Mouse (Mus musculus) kidney, postnatal 25 days (tissue): ENCODE measurements around the gene Sox10.

ENCODE experiments used
- DNase-seq, 2 experiments: peaks; one replicate each; pipeline ENCODE4 v3.0.0; 2021; ENCODE audit warnings: mixed read lengths in 2 of 2

Sox10 gene

DNA sequence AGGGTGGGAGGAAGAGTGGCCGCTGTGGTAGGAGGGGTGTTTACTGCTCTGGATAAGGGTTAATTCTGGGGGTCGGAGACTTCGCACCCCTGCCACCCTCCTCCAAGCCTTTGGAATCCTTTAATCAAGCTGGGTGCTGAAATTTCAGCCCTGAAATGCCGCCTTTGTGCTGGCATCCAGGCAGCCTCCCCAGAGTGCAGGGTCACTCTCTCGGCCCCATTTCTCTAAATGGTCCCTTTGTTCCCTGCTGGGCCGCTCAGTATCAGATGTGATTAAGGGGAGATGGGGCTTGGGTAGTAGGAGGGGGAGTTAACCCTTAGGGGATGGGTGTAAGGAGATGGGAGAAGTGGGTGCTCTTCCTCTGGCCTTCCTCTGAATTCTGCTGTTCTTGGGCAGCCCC, 12.3 kb downstream of the Sox10 start:
- no peak for DNase-seq

DNA sequence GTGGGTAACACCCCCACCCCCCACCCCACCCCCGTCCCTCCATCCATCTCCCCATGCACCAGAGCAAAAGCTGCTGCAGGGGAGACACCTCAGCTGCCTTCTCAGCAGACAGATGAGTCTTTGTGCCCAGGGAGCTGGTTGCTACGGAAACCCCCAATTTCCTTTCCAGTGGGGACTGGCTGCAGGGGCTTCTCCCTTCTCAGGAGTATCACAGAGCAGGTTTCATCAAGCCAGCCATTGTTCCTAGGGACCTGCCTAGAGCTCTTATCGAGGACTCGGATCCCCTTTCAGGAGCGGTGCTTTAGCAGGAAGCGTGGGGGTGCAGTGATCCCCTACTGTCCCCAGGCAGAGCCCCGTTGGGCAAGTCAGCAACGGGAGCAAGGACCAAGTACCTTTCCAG, 13.2 kb downstream of the Sox10 start:
- DNase-seq: no peak

DNA sequence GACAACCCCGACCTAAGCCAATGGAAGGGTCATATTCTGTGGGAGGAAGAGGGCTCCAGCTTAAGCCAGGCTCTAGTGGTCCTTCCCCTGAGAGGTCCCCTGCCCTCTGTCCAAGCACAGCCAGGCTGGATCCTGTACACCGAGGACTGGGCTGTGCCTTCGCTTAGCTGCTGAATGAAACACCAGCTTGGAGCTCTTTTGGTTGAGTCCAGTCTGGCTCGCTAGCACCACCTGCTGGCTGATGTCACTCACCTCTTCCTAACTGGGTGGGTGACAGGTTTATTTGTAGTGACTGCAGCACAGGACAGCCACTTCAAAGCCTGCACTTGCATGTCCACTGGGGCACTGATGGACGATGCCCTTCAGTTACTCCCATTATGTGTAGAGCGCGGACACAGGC, 16.5 kb downstream of the Sox10 start:
- DNase-seq: peak; percentile 87 to 90

DNA sequence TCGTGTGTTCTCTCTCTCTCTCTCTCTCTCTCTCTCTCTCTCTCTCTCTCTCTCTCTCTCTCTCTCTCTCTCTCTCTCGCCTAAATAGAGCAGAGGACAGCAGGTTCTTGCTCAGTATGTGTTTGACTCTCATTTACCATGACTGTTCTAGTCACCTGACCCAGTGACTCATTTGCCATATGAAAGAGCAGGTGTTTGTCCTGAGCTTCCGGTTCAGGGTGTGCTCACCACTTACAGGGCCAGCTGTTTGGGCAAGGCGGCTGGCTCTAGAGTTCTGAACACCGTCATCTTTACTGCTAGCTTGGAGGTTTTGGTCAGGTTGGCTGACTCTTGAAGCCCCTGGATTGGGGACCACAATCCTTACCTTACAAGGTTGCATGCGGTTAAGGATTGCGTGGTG, 19.5 kb downstream of the Sox10 start:
- DNase-seq: no peak

DNA sequence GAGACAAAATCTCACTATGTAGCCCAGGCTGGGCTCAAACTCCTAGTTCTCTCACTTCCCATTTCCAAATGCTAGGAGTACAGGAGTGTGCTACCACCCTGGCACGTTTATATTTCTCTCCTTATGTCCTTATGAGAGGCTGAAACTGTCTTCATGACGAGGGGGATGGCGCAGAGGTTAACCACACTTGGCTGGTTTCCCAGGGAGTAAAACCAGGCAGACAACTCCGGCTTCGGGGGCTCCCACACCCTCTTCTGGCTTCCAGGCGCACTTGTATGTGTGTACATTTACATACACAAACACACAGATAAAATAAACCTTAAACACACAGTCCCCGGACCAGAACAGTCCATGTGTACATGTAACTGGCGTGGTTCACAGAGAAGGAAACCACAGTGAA, 21.0 kb downstream of the Sox10 start:
- no peak for DNase-seq

DNA sequence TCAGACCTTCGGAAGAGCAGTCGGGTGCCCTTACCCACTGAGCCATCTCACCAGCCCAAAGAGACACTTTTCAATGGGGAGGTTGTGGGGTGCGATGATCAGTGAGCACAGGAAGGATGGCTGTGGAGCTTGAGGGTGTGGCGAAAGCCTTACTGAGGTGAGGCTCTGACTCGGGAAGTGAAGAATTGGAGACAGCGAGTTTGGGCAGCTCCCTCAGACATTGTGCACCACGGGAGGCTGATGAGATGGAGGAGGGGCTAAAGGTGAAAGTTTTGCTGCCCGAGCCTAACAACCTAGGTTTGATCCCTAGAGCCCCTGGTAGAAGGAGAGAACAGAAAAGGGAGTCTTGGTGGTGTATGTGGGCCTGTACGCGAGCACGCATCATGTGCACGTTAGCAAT, 21.7 kb downstream of the Sox10 start:
- no peak for DNase-seq

DNA sequence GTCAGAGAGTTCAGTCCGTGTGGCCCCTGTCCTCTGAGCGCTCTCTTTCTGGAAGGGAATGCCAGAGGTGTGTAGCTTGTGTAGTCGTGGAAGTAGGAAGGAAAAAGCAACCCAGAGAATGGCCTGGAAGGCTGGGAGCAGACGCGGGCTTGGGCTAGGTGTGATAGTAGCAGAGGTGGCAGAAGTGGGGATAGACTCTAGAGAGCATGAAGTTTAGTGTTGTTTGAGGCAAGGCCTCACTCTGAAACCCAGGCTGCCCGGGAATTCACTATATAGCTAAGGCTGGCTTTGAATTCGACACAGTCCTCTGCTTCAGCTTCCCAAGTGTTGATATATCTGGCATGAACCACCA, 23.5 kb downstream of the Sox10 start:
- DNase-seq: no peak

DNA sequence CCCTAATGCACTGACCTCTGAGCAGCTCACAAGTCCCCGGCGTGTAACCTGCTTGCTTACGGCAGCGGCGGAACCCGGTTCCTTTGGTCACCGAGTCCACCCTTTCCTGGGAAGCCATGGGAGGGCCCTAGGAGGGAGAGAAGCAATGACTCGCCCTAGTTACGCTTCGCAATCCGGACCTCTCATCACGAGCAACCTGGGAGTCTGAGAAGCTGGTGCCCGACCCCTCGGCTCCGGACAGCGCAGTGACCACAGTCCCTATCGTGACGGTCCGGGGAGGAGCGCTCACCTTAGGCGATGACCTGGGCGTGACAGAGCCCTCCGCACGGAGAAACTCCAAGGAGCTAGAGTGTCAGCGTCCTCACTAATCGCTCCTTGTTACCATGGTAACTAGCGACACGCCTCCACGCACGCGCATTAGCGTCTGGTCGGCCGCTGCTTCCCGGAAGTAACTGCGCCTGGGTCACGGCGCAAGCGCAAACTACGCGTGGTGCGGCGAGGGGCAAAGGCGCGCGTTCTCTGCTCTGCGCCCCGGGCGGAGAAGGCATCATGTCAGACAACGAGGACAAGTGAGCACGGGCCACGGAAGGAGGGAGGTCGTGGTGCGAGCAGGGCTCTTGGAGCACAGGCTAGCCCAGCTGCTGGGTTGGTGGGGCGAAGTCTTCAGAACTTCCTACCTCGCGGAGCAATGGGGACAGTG, 24.0 kb downstream of the Sox10 start, which contains the start of the genes Polr2f and 1700088E04Rik:
Gene Polr2f (plus strand): TSS at position 144 of the 700 bp plus-strand sequence.
Gene 1700088E04Rik (minus strand): TSS at position 388 of the 700 bp plus-strand sequence.
- peak; percentile 94 to 97 for DNase-seq

DNA sequence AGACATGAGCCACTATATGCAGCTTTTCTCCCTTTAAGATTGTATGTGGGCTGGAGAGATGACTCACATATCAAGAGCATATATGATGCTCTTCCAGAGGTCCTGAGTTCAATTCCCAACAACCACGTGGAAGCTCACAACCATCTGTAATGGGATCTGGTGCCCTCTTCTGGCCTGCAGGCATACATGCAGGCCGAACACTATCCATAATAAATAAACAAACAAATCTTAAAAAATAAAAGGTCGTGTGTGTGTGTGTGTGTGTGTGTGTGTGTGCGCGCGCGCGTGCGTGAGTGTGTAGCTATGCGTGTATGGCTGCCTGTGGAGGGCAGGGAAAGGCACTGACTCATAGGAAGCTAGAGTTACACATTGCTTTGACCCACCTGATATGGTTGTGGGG, 25.4 kb downstream of the Sox10 start:
- no peak for DNase-seq

DNA sequence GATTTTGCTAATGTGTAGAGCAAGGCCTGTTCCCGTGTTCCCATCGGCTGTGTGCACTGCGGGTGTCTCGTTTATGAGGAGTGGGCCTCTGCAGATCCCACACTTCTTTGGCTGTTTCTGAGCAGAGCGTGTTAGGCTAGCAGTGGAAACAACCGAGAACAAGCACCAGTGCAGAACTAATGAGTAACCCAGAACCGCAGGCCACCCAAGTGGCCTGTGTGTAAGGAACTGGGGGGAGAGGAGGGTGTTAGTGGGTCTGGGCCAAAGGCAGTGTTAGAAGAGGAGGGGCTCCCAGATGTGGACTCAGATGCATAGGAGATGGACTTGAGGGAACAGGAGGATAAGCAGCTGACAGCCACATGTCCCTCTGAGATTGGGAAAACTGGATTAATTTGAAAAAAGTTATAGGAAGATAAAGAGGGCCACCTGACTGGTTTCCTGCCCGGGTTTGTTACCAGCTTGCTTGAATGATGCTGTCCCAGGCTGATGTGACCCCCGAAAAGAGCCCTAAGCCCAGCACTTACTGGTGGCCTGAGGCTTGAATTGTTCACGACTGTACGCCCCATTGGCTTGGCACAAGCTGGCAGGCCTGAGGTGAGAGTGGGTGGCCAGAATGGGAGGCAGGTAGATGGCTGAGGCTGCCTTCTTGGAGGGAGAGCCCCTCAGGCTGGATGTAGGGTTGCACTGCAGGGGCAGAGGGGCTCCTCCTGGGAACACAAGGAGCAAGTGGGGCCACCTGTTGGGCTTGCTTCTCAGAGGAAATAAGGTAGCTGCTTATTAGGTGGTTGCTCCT, 29.1 kb downstream of the Sox10 start:
- peak in 1 of 2 experiments; percentile 75 for DNase-seq

DNA sequence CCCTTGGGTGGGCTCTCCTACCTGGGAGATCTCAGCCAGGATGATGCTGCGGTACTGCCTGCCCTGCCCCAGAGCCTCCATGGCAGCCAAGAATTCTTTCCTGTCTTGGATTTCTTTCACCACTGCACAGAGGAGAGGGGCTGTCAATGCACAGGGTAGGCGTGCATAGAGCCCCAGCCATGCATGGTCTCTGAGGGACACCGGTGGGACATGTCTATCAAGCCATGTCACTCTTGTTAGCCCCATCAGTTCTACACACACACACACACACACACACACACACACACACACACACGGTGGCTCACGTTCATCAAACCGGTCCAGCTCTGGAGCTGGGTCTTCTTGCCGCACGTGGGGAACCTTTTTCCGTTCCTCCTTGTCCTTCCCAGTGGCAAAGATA, 29.7 kb downstream of the Sox10 start:
- DNase-seq: no peak

DNA sequence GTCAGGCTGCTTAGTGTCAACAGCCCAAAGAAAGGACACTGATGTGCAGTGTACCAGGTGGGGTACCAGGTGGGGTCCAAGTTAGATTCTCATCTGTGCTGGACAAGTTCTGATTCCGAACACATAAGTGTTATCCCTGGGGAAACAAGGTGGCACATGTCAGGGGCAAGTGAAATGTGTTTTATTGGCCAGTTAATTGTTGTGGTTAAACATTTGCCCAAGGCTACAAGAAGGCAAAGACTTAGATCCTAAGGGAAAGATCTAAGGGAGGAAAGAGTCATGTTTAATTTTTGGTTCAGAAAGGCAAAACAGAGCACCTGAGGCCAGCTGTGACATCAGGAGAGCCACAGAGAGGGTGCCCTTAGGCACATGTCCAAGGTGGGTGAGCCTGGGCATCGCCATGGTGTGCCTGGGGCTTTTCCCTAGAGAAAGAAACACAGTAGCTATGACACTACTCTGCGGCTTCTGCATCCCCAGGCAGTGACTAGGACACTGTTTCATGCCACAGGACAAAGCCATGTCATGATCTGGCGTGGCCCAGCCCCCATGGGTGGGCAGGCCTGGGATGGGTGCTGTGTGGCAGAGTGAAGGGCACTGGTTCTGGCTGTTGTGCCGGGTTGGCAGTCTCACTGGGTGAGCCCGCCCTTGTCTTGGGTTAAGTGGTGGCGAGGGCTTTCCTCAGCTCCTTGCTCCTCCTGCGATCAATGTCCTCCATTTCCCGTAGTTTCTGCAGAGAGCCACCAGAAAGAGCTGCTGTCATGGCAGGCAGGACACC, 30.4 kb downstream of the Sox10 start:
- peak in 1 of 2 experiments; percentile 59 for DNase-seq

DNA sequence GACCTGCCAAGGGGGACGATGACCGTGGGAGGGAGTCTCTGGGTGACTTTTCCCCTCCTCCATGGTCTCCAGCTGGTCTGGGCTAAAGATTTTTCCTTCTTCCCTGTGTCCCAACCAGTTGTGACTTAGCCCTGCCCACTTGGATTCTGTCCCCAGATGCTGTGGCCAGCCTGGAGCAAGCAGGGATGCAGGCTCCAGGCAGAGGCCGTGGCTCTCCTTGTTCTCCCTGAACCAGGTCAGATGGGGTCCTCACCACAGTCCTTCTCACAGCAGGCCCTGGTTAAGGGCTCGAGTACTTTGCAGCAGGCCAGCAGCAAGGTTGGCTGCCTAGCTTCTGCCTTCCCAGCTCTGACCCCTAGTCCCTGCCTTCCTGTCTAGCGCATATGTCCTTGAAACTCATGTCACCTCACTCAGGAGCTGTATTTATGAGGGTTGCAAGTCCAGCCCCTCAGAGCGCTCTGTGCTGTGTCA, 31.8 kb downstream of the Sox10 start:
- peak in 1 of 2 experiments; percentile 74 for DNase-seq

DNA sequence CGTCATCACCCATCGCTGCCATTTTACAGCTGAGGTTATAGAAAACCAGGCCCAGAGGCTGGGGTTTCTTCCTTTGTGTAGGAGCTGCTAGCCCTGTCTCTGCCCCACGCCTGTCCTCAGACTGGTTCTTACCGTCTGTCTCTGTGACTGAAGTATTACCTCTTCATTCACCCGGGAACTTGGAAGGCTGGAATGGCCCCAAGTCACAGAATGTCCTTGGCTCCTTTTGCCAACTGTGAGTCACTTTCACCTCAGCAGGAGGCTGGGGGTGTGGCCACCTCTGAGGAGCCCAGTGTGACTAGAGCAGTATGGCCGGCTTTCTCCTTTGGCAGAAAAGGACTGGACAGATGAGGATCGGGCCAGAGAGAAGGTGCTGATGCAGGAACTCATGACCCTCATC, 33.6 kb downstream of the Sox10 start:
- DNase-seq: peak; percentile 90 to 95

DNA sequence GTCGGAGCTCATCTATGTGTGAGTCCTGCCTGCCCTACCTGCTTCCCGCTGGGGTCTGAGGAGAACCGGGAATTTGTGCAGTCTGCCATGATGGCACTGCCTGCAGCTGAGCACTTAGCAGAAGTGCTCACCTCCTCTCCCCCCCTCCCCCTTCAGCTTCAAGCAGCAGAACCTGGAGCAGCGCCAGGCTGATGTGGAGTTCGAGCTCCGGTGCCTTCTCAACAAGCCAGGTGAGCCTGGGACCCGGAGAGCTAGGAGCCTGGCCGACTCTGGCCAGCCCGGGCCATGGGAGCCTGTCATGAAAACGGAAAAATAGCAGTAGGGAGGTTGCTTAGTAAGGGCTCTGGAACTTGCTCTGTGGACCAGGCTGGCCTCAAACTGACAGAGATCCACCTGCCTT, 34.3 kb downstream of the Sox10 start:
- peak; percentile 80 to 88 for DNase-seq

DNA sequence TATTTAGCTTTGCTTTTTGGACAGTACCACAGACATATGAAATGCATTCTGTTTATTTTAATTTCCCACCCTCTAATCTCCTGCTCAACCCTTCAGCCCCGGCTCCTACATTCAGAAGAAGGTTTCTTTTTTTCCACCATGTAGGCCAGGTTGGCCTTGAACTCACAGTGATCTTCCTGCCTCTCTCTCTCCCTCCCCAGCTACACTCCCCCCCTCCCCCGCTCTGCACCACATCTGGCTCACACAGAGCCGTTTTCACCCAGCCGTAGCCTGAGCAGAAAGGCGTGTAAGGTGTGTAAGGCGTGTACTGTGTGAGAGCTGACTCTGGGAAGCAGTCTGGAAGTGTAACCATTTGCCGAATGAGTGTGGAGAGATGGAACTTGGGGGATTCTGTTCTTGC, 35.7 kb downstream of the Sox10 start:
- DNase-seq: no peak

DNA sequence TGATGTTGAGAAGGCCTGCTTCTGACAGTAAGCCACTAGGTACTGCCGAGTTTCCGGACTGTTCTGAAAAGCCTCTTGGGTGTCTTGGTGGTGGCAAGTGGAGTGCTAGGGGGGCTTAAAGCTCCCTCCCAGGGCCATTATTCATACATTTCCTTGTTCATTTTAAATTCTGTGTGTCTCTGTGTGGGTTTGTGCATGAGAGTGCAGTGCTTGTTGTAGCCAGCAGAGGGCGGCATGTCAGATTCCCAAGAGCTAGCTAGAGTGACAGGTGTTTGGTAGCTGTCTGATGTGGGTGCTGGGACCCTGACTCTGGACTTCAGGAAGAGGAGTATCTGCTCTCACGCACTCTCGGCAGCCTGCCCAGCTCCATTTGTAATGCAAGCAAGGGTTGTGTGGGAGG, 36.8 kb downstream of the Sox10 start:
- no peak for DNase-seq

DNA sequence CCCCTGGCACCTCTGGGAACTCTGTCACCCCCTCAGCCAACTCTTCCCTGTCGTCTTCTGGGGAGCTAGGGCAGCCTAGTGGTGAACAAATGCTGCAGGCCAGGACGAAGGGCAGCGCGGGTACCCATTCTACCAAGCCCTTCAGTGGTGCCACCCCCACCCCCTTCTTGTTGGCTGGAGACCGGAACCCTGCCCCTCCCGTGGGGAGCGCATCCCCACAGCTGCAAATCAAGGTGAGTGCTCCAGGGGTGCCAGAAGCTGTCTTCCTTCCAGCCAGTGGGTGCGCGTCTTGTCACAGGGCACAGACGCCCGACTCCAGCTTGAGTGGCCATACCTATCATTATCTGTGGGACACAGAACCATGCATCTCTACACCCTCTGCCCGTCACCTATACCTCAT, 37.9 kb downstream of the Sox10 start:
- no peak for DNase-seq

DNA sequence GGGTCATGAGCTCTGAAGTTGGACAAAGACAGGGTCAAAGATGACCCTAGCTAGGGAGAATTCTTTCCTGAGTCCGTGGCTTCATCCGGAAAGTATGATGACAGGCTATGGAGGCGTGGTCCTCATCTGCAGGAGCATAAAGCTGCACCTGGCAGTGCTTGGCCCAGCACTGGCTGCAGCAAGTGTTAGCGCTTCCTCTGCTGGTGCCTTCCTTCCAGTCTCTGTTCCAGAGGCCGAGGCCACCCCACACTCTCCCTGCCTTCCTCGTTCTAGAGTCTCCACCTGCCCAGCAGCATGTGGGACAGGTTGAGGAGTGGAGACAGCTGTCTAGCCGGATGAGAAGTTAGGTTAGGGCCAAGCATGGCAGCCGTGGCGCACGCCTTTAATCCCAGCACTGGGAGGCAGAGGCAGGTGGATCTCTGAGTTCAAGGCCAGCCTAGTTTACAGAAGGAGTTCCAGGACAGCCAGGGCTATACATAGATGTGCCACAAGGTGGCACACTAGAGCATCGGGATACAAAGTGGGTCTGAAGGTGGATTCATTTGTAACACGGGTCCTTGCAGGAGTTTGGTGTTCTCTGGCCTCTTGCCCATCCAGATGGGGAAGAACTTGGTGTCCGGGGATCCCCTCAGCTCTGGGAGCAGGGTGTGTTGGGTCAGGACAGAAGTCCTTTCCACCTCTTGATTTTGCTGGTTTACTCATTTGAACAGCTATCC, 38.7 kb downstream of the Sox10 start:
- peak; percentile 70 to 74 for DNase-seq

DNA sequence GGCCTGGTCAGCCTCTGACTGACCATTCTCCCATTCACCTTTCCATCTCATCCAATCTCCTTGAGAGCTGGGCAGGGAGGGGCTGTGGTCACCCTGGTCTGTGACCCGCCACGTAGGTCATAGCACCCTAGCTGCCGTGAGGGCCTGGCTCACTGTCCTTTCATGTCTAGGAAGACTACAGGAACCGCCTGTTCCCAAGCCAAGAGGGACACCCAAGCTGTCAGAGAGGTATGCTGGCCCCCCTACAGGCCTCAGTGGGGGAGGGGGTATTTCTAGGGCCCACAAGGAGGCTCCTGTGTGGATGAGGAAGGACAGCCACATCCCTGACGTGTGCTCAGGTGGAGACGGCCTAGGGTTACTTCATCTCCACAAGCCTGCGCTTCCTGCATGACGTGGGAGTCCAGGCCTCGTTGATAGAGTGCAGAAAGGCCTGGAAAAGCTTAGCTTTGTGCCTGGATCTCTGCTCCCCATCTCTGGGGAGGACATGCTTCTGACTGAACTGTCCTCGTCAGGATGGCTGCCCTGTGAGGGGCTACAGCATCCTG, 40.6 kb downstream of the Sox10 start:
- no peak for DNase-seq

DNA sequence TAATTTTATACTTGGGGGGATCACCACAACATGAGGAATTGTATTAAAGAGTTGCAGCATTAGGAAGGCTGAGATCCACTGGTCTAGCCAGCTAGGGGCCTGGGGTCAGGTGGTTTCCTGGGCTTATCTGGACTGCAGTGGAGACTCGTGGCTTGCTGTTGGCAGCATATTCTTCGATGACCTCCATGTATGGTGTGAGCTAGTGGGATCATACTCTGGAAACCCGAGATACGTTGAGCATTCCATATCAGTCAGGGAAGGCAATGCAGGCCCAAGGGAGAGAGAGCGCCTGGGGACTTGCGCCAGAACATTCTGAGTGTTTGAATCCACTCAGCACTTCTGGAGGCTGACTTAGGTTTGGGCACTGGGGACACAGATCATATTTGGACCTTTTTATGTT, 41.3 kb downstream of the Sox10 start:
- no peak for DNase-seq

DNA sequence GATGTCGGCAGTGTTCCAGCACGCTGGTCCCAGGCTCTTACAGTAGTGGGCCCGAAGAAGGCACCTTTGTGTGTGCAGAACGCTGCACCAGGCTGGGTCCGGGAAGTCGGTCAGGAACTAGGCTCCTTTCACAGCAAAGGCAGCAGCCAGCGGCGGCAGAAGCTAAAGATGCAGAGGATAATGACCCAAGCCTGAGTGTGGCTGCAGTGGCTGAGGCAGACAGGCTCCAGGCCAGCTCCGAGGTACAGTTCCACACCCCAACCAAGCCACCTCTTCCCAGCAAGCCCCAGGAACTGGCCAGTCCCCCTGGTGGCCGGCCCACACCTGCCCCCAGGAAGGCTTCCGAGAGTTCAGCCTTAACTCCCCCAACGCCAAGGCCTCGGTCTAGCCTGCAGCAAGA, 42.5 kb downstream of the Sox10 start:
- DNase-seq: no peak

DNA sequence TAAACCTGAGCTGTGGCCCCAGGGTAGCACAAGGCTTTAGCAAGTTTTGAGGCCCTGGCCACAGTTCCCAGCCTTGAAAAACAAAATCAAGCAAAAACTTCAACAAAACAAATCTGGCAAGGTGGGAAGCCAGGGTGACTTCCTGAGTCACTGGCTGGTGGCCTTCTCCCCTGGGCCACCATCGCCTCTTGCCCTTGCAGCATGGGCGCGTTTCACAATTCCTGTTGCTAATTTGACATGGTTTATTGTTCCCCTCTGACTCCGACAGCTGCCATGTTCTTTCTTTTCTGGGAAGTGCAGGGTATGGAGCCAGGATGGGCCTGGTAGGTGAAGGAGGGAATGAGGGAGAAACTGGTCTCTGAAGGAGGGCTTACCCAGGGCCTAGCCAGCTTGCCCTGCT, 42.9 kb downstream of the Sox10 start:
- no peak for DNase-seq
